Mouse (Mus musculus) midbrain, embryonic 16.5 days (tissue): ENCODE measurements around the gene Pip5kl1. TPM values are rescaled to one million over a fixed set of nuclear protein-coding genes. Genes with fewer than 3 reads are reported as not detected.

Source experiments
- ATAC-seq: fragments of 200-750 bp; cut with Nextera tagmentation; 2 replicates; pipeline ENCODE4 v1.8.0; 2017; ENCODE audit warnings: moderate TSS enrichment
- H3K27ac ChIP-seq: fragments of 300-500 bp; sonication (generic); 2 replicates; pipeline ENCODE4 v1.5.1; 2014; ENCODE audit warnings: mild to moderate bottlenecking, low read length, mixed read lengths
- H3K27me3 ChIP-seq: fragments of 300-500 bp; sonication (generic); 2 replicates; pipeline ENCODE4 v1.6.1; 2014; ENCODE audit warnings: low read depth, low read length, mixed read lengths; ENCODE audit not compliant: control insufficient read depth, insufficient read depth
- H3K36me3 ChIP-seq: fragments of 300-500 bp; sonication (generic); 2 replicates; pipeline ENCODE4 v1.6.1; 2014; ENCODE audit warnings: mild to moderate bottlenecking, low read length, moderate library complexity, mixed read lengths; ENCODE audit not compliant: control insufficient read depth, insufficient read depth
- H3K4me1 ChIP-seq: fragments of 300-500 bp; sonication (generic); 2 replicates; pipeline ENCODE4 v1.6.1; 2014; ENCODE audit warnings: mild to moderate bottlenecking, low read length, mixed read lengths; ENCODE audit not compliant: control insufficient read depth, insufficient read depth
- H3K4me2 ChIP-seq: fragments of 300-500 bp; sonication (generic); 2 replicates; pipeline ENCODE4 v1.6.1; 2014; ENCODE audit warnings: mild to moderate bottlenecking, low read length, mixed read lengths
- H3K4me3 ChIP-seq: fragments of 300-500 bp; sonication (generic); 2 replicates; pipeline ENCODE4 v1.5.1; 2014; ENCODE audit warnings: low read depth, mild to moderate bottlenecking, low read length, moderate library complexity, mixed read lengths
- H3K9ac ChIP-seq: fragments of 300-500 bp; sonication (generic); 2 replicates; pipeline ENCODE4 v1.6.1; 2014; ENCODE audit warnings: low read depth, low read length, mixed read lengths
- H3K9me3 ChIP-seq: fragments of 300-500 bp; sonication (generic); replicated peaks from 2 replicates; pipeline ENCODE4 v1.6.1; 2014; ENCODE audit warnings: mild to moderate bottlenecking, low read length, mixed read lengths; ENCODE audit not compliant: control insufficient read depth, poor library complexity, severe bottlenecking
- WGBS: fragments of 180-500 bp; shearing (Covaris S2); extraction: QIAGEN DNeasy Blood & Tissue Kit; methylation state at CpG from one replicate; pipeline ENCODE4 v1.1.7; 2014; 5-methylcytosine and 5-hydroxymethylcytosine counted together
- polyA plus RNA-seq: library from polyadenylated mRNA; unstranded; fragments of >200 nt; fragmentation: Nextera tagmentation; extraction: Ambion mirVana; gene quantifications from 2 replicates; pipeline ENCODE4 v1.2.1, GENCODE M21; 2015

The Pip5kl1 gene
- polyA plus RNA-seq, 1 experiment from 2014 or later, result 17.1 TPM

- H3K9me3 ChIP-seq, result no peaks in the 10 kb centered on the region
- H3K4me3 ChIP-seq, result no peak overlapping the region
- no peak for ATAC-seq
- H3K9ac ChIP-seq, result no peak overlapping the region
- 72% methylated on average over 7 of the region's 7 CpGs for WGBS
- H3K4me1 ChIP-seq, result peaks cover 16% of the 10 kb centered on the region; the same call in 1 of the 2 replicates
- no peaks in the 10 kb centered on the region for H3K36me3 ChIP-seq
- no peaks in the 10 kb centered on the region for H3K27me3 ChIP-seq
- no peak overlapping the region; the same call in 1 of the 2 replicates for H3K27ac ChIP-seq
- no peak overlapping the region for H3K4me2 ChIP-seq
Observed at GRCm38 (mm10) chr2:32556019-32556418, 18.6 kb upstream of the Pip5kl1 start.

DNA sequence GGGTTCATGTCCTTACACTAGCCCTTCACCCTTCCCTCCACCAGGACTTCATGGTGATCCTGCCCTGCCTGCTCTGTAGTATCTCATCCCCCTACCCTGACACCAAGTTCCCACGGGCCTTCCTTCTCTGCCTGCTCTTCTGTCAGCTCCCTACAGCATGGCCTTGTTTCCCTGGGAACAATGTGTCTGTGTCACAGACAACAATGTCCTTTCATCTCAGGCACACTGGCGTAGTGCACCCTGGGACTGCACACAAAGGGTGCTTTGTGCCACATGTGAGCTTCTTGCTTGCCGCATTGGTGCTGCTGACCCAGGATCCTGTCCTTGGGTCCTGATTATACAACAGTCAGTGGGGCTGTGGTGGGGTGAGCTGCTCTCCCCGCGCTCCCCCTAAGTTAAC is 15.0 kb upstream of the Pip5kl1 start:
- H3K27ac ChIP-seq, result peak overlapping the region; percentile 71
- 9% methylated on average over 5 of the region's 5 CpGs for WGBS
- peak overlapping the region; percentile 14; the same call in 1 of the 2 replicates for H3K4me2 ChIP-seq
- H3K4me1 ChIP-seq, result peaks cover 16% of the 10 kb centered on the region; the same call in 1 of the 2 replicates
- peaks cover 6% of the 10 kb centered on the region; the same call in 1 of the 2 replicates for H3K36me3 ChIP-seq
- H3K9ac ChIP-seq, result peak overlapping the region; percentile 35
- no peaks in the 10 kb centered on the region for H3K27me3 ChIP-seq
- ATAC-seq, result peak; percentile 88
- no peak overlapping the region for H3K4me3 ChIP-seq
- no peaks in the 10 kb centered on the region for H3K9me3 ChIP-seq

- ATAC-seq, result no peak
- no peaks in the 10 kb centered on the region for H3K9me3 ChIP-seq
- no peak overlapping the region for H3K9ac ChIP-seq
- 41% methylated on average over 4 of the region's 4 CpGs for WGBS
- H3K4me2 ChIP-seq, result no peak overlapping the region
- no peak overlapping the region for H3K27ac ChIP-seq
- H3K27me3 ChIP-seq, result no peaks in the 10 kb centered on the region
- peaks cover 15% of the 10 kb centered on the region; the same call in 1 of the 2 replicates for H3K36me3 ChIP-seq
- no peak overlapping the region for H3K4me3 ChIP-seq
- H3K4me1 ChIP-seq, result peaks cover 8% of the 10 kb centered on the region
Observed at GRCm38 (mm10) chr2:32566536-32567063, 8.0 kb upstream of the Pip5kl1 start.

GRCm38 (mm10) chr2:32568149-32568548 is 6.4 kb upstream of the Pip5kl1 start:
- 64% methylated on average over 5 of the region's 5 CpGs for WGBS
- peaks cover 18% of the 10 kb centered on the region for H3K4me1 ChIP-seq
- peaks cover 15% of the 10 kb centered on the region; the same call in 1 of the 2 replicates for H3K36me3 ChIP-seq
- H3K9ac ChIP-seq, result no peak overlapping the region
- H3K9me3 ChIP-seq, result no peaks in the 10 kb centered on the region
- no peak for ATAC-seq
- no peak overlapping the region for H3K4me3 ChIP-seq
- H3K27ac ChIP-seq, result no peak overlapping the region
- no peaks in the 10 kb centered on the region for H3K27me3 ChIP-seq
- no peak overlapping the region for H3K4me2 ChIP-seq

GRCm38 (mm10) chr2:32568941-32569340 is 5.7 kb upstream of the Pip5kl1 start:
- peaks cover 18% of the 10 kb centered on the region for H3K4me1 ChIP-seq
- ATAC-seq, result no peak
- H3K36me3 ChIP-seq, result peaks cover 9% of the 10 kb centered on the region; the same call in 1 of the 2 replicates
- H3K9me3 ChIP-seq, result no peaks in the 10 kb centered on the region
- H3K4me3 ChIP-seq, result no peak overlapping the region
- WGBS, result 93% methylated on average over 3 of the region's 3 CpGs
- H3K27ac ChIP-seq, result no peak overlapping the region
- no peak overlapping the region for H3K9ac ChIP-seq
- H3K4me2 ChIP-seq, result no peak overlapping the region
- H3K27me3 ChIP-seq, result no peaks in the 10 kb centered on the region

- Histone ChIP-seq H3K9ac (peak within 1 kb of the TSS; percentile 65), H3K4me1 (peaks cover 18% of the 10 kb centered on the region), H3K4me2 (peak within 1 kb of the TSS; percentile 93), H3K4me3 (peak within 1 kb of the TSS; percentile 65), H3K9me3 (no peaks in the 10 kb centered on the region), H3K27me3 (no peaks in the 10 kb centered on the region), H3K36me3 (0 out of 2 replicates have a peak, but pooled peaks cover 6% of the 10 kb centered on the region), H3K27ac (peak within 1 kb of the TSS; percentile 76)
- peak; percentile 67 for ATAC-seq
- WGBS, result 2% methylated on average over 36 of the region's 36 CpGs
Observed at GRCm38 (mm10) chr2:32570698-32571494, 3.7 kb upstream of the Pip5kl1 start, which contains the start of gene Dpm2. TSS of gene Dpm2 (plus strand) at chr2:32570858.

GRCm38 (mm10) chr2:32572196-32572595 is 2.4 kb upstream of the Pip5kl1 start:
- ATAC-seq, result no peak
- H3K36me3 ChIP-seq, result 0 out of 2 replicates have a peak, but pooled peaks cover 6% of the 10 kb centered on the region
- no peaks in the 10 kb centered on the region for H3K9me3 ChIP-seq
- no peak overlapping the region for H3K4me3 ChIP-seq
- H3K4me1 ChIP-seq, result peaks cover 20% of the 10 kb centered on the region
- 94% methylated on average over 11 of the region's 11 CpGs for WGBS
- no peak overlapping the region for H3K9ac ChIP-seq
- no peak overlapping the region for H3K4me2 ChIP-seq
- H3K27me3 ChIP-seq, result no peaks in the 10 kb centered on the region
- H3K27ac ChIP-seq, result no peak overlapping the region

DNA sequence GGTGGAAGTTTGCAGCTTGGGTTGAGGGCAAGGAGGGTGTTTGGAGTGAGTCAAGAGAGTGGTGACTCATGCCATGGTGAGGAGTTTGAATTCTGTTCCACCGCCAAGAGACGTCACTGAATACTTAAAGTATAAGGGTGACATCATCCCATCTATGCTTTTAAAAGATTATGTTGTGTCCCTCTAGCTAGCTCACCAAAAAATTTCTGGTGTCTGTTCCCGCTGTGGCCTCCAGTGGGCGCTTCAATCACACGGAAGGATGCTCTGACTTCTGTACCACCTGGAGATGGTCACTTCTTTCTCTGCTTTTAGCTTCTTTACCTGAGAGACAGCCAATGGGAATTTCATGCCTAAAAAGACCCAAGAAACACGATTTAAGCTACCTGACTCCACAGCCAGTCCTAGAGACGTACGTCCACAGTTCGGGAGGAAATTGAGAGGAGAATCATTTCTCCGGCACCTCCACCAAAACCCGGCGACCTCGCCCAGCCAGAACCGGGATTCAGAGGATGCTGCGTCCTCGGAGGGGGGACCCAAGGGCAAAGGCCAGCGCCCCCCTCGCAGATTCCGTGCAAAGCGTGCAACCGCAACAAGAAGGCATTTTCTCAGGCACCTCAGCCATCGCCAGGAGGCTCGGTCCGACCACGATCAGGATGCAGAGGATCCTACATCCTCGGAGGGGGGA is 446 bp downstream of the Pip5kl1 start:
- peak overlapping the region; percentile 40 for H3K27ac ChIP-seq
- WGBS, result under 1% methylated on average over 26 of the region's 26 CpGs
- peak; percentile 30; the same call in 1 of the 2 replicates for ATAC-seq
- H3K4me3 ChIP-seq, result peak overlapping the region; percentile 49
- H3K9ac ChIP-seq, result peak overlapping the region; percentile 78
- peaks cover 9% of the 10 kb centered on the region for H3K27me3 ChIP-seq
- H3K4me1 ChIP-seq, result peaks cover 20% of the 10 kb centered on the region
- H3K4me2 ChIP-seq, result peak overlapping the region; percentile 97
- no peaks in the 10 kb centered on the region for H3K9me3 ChIP-seq
- H3K36me3 ChIP-seq, result no peaks in the 10 kb centered on the region
